Mouse (Mus musculus) forelimb bud, embryonic 11.5 days (tissue): ENCODE measurements around the gene Cbx2.

Experiments
- DNase-seq: peaks from one replicate; pipeline ENCODE4 v3.0.0-alpha.2; 2012; ENCODE audit warnings: low read depth, low spot score

Cbx2 gene

GRCm38 (mm10) chr11:119056301-119057211, 33.8 kb downstream of the Cbx2 start:
- no peak for DNase-seq

- no peak for DNase-seq
Observed at GRCm38 (mm10) chr11:119057291-119057690, 34.5 kb downstream of the Cbx2 start.

GRCm38 (mm10) chr11:119058041-119058995, 35.6 kb downstream of the Cbx2 start:
- no peak for DNase-seq

- no peak for DNase-seq
Observed at GRCm38 (mm10) chr11:119059256-119059655, 36.5 kb downstream of the Cbx2 start.

GRCm38 (mm10) chr11:119066841-119067240, 44.1 kb downstream of the Cbx2 start:
- DNase-seq, result no peak

- no peak for DNase-seq
Observed at GRCm38 (mm10) chr11:119072239-119072638, 49.5 kb downstream of the Cbx2 start.

- DNase-seq, result no peak
Observed at GRCm38 (mm10) chr11:119072986-119073385, 50.2 kb downstream of the Cbx2 start.

- no peak for DNase-seq
Observed at GRCm38 (mm10) chr11:119073876-119074433, 51.2 kb downstream of the Cbx2 start.

- DNase-seq, result no peak
Observed at GRCm38 (mm10) chr11:119075805-119076204, 53.0 kb downstream of the Cbx2 start.

GRCm38 (mm10) chr11:119077755-119078154, 55.0 kb downstream of the Cbx2 start:
- DNase-seq, result no peak

GRCm38 (mm10) chr11:119078691-119079444, 56.1 kb downstream of the Cbx2 start:
- no peak for DNase-seq

- DNase-seq, result no peak
Observed at GRCm38 (mm10) chr11:119079445-119079837, 56.7 kb downstream of the Cbx2 start.

- DNase-seq, result no peak
Observed at GRCm38 (mm10) chr11:119080461-119081147, 57.8 kb downstream of the Cbx2 start.
